Mouse (Mus musculus): Measurements from ENCODE around the gene Serpini1. TPM values are rescaled to one million over a fixed set of nuclear protein-coding genes. Genes with fewer than 3 reads are reported as not detected.

The Serpini1 gene
- total and polyA plus RNA-seq, 3 experiments, result 1.1 to 2.5 (median 1.2) TPM

- Histone ChIP-seq H3K79me2 (replicated peaks; ENCODE audit: control insufficient read depth, extremely low read depth, insufficient read depth, poor library complexity, severe bottlenecking) (peaks cover 40% of the 10 kb centered on the region), H3K27ac (ENCODE audit: insufficient read depth, low read depth) (no peak overlapping the region), H3K27me3 (replicated peaks) (no peaks in the 10 kb centered on the region), H3K9me3 (replicated peaks; ENCODE audit: low read length) (no peaks in the 10 kb centered on the region), H3K4me3 (replicated peaks in 1 of 3; ENCODE audit: low read depth in 2 of 3, low read length in 2 of 3, poor library complexity in 1 of 3) (no peak overlapping the region), H3K4me1 (ENCODE audit: control insufficient read depth in 1 of 2, insufficient read depth in 2 of 2) (peaks cover 2 to 17% of the 10 kb centered on the region in 2 experiments; a peak in 2 of 4 replicates), H3K4me2 (ENCODE audit: insufficient read depth, low read depth, poor library complexity, severe bottlenecking) (no peak overlapping the region), H3K9ac (ENCODE audit: insufficient read depth, low read depth) (no peak overlapping the region), H3K36me3 (replicated peaks in 1 of 2; ENCODE audit: control insufficient read depth in 1 of 2, insufficient read depth in 1 of 2, low read length in 1 of 2) (peaks cover 0 to 3% of the 10 kb centered on the region in 2 experiments)
- in situ Hi-C loops (cut with MboI; ENCODE audit: low pct_ligation_motif_present, low pct_unique_long_range_greater_than_20kb, low sequenced_read_pairs), result no loop called here
- dilution Hi-C loops (cut with MboI; ENCODE audit: extremely low pct_ligation_motif_present, extremely low pct_unique_long_range_greater_than_20kb, low sequenced_read_pairs), result no loop called here
- no peak for TF ChIP-seq KAT2A (IDR thresholded peaks at IDR 0.05; ENCODE audit: insufficient replicate concordance, low read length)
- TF ChIP-seq SIN3A (IDR thresholded peaks at IDR 0.05; ENCODE audit: low read length), result no peak
- TF ChIP-seq POLR2AphosphoS2 (IDR thresholded peaks at IDR 0.05; ENCODE audit: low read depth, low read length), result no peak
- TF ChIP-seq MAX (IDR thresholded peaks at IDR 0.05; ENCODE audit: low read length), result no peak
- TF ChIP-seq NRF1 (IDR thresholded peaks at IDR 0.05; ENCODE audit: low read depth, low read length), result no peak
- no peak for TF ChIP-seq UBTF (IDR thresholded peaks at IDR 0.05; ENCODE audit: low read depth, low read length)
- TF ChIP-seq MAFK (IDR thresholded peaks at IDR 0.05; ENCODE audit: insufficient replicate concordance, low read length), result no peak
- TF ChIP-seq CHD2 (IDR thresholded peaks at IDR 0.05; ENCODE audit: low read length), result no peak
- TF ChIP-seq IRF4 (IDR thresholded peaks at IDR 0.05; ENCODE audit: low read depth, low read length), result no peak
- TF ChIP-seq ZC3H11A (IDR thresholded peaks at IDR 0.05; ENCODE audit: low read depth, low read length), result no peak
- TF ChIP-seq HCFC1 (IDR thresholded peaks at IDR 0.05; ENCODE audit: low read depth, low read length), result no peak
- no peak for TF ChIP-seq USF1 (IDR thresholded peaks at IDR 0.05; ENCODE audit: low read depth, low read length)
- TF ChIP-seq MEF2A (IDR thresholded peaks at IDR 0.05; ENCODE audit: borderline replicate concordance, low read depth, low read length), result no peak
- no peak for TF ChIP-seq PAX5 (IDR thresholded peaks at IDR 0.05; ENCODE audit: low read length)
- TF ChIP-seq ETS1 (conservative IDR thresholded peaks at IDR 0.05; ENCODE audit: low read depth, low read length), result no peak
- no peak for TF ChIP-seq MAZ (IDR thresholded peaks at IDR 0.05; ENCODE audit: low read depth, low read length)
- TF ChIP-seq JUND (conservative IDR thresholded peaks at IDR 0.05; ENCODE audit: low read depth, low read length), result no peak
- no peak for TF ChIP-seq ZKSCAN1 (IDR thresholded peaks at IDR 0.05; ENCODE audit: borderline replicate concordance, low read depth, low read length)
- DNase-seq (ENCODE audit: extremely low read depth), result no peak
Observed at GRCm38 (mm10) chr3:75551248-75551647, 6.1 kb upstream of the Serpini1 start.

GRCm38 (mm10) chr3:75556121-75556694, 1.1 kb upstream of the Serpini1 start:
- H3K9me3 ChIP-seq (replicated peaks; ENCODE audit: low read length), result no peaks in the 10 kb centered on the region
- peaks cover 2 to 24% of the 10 kb centered on the region in 2 experiments; a peak in 2 of 4 replicates for H3K4me1 ChIP-seq (ENCODE audit: control insufficient read depth in 1 of 2, insufficient read depth in 2 of 2)
- DNase-seq (ENCODE audit: extremely low read depth), result peak; percentile 61
- dilution Hi-C loops (cut with MboI; ENCODE audit: extremely low pct_ligation_motif_present, extremely low pct_unique_long_range_greater_than_20kb, low sequenced_read_pairs), result no loop called here
- peak overlapping the region; percentile 26 for H3K27ac ChIP-seq (ENCODE audit: insufficient read depth, low read depth)
- H3K27me3 ChIP-seq (replicated peaks), result no peaks in the 10 kb centered on the region
- in situ Hi-C loops (cut with MboI; ENCODE audit: low pct_ligation_motif_present, low pct_unique_long_range_greater_than_20kb, low sequenced_read_pairs), result no loop called here
- no peak for TF ChIP-seq GABPA (IDR thresholded peaks at IDR 0.05; ENCODE audit: insufficient replicate concordance, low read depth, low read length)
- TF ChIP-seq RCOR1 (conservative IDR thresholded peaks at IDR 0.05; ENCODE audit: low read depth, low read length), result no peak
- peak; percentile 20; the same call in 1 of the 2 replicates for TF ChIP-seq MAX (IDR thresholded peaks at IDR 0.05; ENCODE audit: low read length)
- TF ChIP-seq CHD1 (IDR thresholded peaks at IDR 0.05; ENCODE audit: low read depth, low read length), result peak; percentile 57; the same call in 1 of the 2 replicates
- peak; percentile 71; the same call in 1 of the 2 replicates for TF ChIP-seq UBTF (IDR thresholded peaks at IDR 0.05; ENCODE audit: low read depth, low read length)
- TF ChIP-seq TCF12 (IDR thresholded peaks at IDR 0.05; ENCODE audit: low read depth, low read length), result no peak
- peak; percentile 43; the same call in 1 of the 2 replicates for TF ChIP-seq MXI1 (IDR thresholded peaks at IDR 0.05; ENCODE audit: low read depth, low read length)
- no peak for TF ChIP-seq POLR2AphosphoS2 (IDR thresholded peaks at IDR 0.05; ENCODE audit: low read depth, low read length)
- H3K36me3 ChIP-seq (replicated peaks in 1 of 2; ENCODE audit: control insufficient read depth in 1 of 2, insufficient read depth in 1 of 2, low read length in 1 of 2), result peaks cover 0 to 3% of the 10 kb centered on the region in 2 experiments
- H3K4me2 ChIP-seq (ENCODE audit: insufficient read depth, low read depth, poor library complexity, severe bottlenecking), result peak overlapping the region; percentile 98
- peak overlapping the region; percentile 76 for H3K9ac ChIP-seq (ENCODE audit: insufficient read depth, low read depth)
- H3K4me3 ChIP-seq (replicated peaks in 1 of 3; ENCODE audit: low read depth in 2 of 3, low read length in 2 of 3, poor library complexity in 1 of 3), result peak overlapping the region; percentile 76 to 96 (median 77)
- H3K79me2 ChIP-seq (replicated peaks; ENCODE audit: control insufficient read depth, extremely low read depth, insufficient read depth, poor library complexity, severe bottlenecking), result peaks cover 24% of the 10 kb centered on the region

Measured in CH12.LX (cell line).